Mouse (Mus musculus): ENCODE data around the gene Dst.

The Dst gene

DNA sequence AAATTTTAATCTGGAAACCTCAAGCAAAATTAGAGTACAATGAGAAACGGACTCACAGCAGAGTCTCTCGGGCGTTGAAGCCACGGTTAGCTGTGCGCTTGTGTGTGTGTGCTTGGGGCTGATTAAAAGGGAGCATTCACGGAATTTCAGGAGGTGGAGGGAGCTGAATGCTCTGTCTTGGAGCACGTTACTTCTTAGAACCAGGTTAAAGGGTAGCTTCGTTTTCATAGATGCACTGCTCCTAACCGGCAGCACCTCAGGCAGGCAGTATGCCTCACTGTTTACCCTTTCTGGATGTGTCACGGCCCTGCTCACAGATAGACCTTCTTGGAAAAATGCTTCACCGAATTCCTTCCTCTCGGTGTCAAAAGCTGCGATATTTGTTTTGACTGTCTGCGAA is 329.2 kb downstream of the Dst start:
- no peak for DNase-seq (ENCODE audit: low spot score)

DNA sequence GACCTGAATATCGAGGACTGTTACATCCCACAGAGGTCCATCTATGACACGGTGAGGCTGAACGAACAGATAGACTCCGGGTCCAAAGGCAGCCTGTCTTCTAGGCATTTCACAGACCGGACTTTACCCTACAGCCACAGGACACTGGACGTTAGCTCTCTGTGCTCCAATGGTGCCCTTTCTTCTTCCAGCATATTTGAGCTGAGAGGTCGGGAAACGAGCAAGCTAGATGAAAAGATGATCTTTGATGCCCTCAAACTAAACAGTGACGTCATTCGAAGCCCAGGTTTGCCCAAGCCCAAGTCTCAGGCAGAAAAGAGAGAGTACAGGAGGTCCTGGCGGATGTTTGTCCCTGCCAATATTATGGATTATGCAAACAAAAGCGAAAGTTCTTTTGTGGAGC is 329.7 kb downstream of the Dst start:
- no peak for DNase-seq (ENCODE audit: low spot score)

DNA sequence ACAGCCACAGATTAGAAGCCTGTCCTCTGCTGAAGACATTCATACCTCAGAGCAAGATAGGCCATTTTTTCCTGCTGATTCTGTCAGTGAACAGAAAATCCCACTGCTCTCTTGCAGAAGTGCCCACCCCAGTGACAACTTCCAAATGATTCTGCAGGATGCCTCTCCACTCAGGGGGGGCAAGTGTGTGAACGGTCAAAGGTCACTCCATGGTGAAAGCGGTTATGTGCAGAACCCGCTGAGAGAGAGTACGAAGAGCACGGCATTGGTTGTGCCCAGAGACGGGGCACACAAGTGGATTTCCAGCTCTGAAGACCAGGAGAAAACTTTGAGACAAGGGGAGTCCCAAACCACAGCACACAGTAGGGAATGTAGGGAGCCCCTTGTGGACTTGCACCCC is 330.2 kb downstream of the Dst start:
- DNase-seq (ENCODE audit: low spot score), result no peak

- no peak for DNase-seq (ENCODE audit: low spot score)
These were observed 336.7 kb downstream of the Dst start for GRCm38 (mm10) chr1:34244678-34245077.

GRCm38 (mm10) chr1:34245951-34246641 is 338.1 kb downstream of the Dst start:
- no peak for DNase-seq (ENCODE audit: low spot score)

- no peak for DNase-seq (ENCODE audit: low spot score)
These were observed 338.6 kb downstream of the Dst start for GRCm38 (mm10) chr1:34246642-34246987.

GRCm38 (mm10) chr1:34251137-34251536 is 343.1 kb downstream of the Dst start:
- no peak for DNase-seq (ENCODE audit: low spot score)

- no peak for DNase-seq (ENCODE audit: low spot score)
These were observed 344.2 kb downstream of the Dst start for GRCm38 (mm10) chr1:34252267-34252666.

- DNase-seq (ENCODE audit: low spot score), result no peak
These were observed 345.9 kb downstream of the Dst start for GRCm38 (mm10) chr1:34253876-34254275.

- no peak for DNase-seq (ENCODE audit: low spot score)
These were observed 351.9 kb downstream of the Dst start for GRCm38 (mm10) chr1:34259898-34260297.

DNA sequence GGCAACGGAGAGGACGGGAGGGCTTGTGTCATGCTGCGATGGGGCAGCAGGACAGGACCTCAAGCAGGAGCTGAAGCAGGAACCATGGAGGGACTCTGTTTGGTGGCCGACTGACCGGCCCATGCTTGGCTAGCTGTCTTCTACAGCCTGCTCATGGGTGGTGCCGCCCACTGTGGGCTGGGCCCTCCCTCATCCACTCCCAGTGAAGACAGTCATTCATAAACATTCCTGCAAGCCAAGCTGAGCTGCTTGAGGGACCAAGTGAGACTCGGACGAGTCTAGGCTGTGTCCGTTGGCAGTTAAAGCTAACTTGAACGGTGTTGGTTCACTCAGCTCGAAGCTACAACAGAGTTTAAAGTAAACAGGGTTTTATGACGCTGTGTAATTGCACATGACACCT is 353.0 kb downstream of the Dst start:
- DNase-seq (ENCODE audit: low spot score), result no peak

DNA sequence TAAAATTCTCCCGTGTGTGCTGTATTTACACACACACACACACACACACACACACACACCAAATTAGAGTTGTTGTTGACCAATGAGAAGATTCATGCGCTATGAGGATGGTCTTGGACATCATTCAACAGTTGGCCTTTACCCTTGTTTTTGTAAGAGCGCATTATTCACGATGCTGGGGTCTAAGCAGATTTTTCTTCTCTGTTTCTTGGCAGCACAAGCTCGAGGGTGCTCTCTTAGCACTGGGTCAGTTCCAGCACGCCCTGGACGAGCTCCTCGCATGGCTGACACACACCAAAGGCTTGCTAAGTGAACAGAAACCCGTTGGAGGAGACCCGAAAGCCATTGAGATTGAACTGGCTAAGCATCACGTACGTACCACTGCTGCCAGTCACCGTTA is 360.5 kb downstream of the Dst start:
- no peak for DNase-seq (ENCODE audit: low spot score)

DNA sequence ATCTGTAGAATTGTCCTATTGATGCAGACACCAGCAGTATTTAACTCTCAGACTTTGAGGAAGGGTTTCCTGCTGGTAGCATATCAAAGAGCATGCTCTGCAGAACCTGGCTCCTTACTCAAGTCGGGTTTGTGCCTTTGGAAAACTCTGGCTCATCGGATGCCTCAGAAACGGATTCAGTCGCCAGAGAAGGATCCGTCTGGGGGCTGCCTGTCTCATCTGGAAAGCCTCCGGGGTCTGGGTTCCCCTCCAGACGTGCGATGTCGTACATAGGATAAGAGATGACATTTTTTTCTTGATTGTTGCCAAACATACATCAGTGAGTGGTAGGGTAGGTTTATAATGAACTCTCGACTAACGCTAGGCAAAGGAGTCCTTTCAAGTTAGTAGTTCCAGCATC is 361.6 kb downstream of the Dst start:
- no peak for DNase-seq (ENCODE audit: low spot score)

DNA sequence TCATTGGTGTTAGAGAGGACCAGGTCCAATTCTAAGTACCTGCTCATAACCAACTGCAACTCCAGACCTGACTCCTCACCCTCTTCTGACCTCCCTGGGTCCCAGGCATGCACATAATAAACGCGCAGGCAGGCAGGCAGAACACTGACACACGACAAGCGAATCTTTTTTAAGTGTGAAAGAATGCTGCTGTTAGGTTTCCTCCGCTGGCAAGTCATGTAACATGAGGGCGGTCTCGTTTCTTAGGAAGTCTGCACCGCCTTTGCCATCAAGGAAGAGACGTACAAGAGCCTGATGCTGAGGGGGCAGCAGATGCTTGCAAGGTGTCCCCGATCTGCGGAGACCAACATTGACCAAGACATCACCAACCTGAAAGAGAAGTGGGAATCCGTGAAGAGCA is 365.9 kb downstream of the Dst start:
- DNase-seq (ENCODE audit: low spot score), result no peak

DNA sequence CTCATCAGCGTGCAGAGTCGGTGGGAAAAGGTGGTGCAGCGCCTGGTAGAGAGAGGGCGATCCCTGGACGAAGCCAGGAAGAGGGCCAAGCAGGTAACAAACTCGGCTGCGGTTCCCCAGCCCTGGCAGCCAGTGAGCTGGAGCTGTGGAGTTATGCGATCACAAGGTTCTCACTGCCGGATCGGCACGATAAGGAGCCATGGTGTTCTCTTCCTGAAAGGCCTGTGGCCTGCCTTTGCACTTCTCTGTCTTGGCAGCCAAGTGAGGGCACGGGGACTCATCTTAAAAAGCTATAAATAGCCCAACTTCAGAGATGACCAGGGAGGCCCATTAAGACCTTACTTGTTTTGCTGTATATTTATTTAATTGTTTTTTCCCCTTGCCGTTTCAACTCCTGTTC is 367.8 kb downstream of the Dst start:
- DNase-seq (ENCODE audit: low spot score), result no peak

DNA sequence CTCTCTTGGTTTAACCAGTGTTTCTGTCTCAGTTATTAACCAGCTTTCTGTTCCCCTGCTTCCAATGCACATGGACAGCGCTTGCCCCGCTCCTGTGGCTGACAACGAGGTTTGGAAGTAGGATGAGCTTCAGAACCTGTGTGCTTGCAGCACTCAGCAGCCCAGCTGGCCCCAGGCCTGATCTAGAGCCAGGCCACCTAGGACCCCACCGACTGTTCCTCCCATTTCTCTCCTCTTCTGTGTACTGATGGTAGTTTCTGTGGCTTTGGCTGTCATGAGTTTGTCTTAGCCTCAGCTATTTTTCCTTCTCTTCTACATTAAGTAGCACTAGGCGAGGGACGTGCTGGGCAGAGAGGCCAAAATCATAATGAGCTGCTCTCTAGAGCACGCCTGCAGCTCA is 368.7 kb downstream of the Dst start:
- DNase-seq (ENCODE audit: low spot score), result no peak

DNA sequence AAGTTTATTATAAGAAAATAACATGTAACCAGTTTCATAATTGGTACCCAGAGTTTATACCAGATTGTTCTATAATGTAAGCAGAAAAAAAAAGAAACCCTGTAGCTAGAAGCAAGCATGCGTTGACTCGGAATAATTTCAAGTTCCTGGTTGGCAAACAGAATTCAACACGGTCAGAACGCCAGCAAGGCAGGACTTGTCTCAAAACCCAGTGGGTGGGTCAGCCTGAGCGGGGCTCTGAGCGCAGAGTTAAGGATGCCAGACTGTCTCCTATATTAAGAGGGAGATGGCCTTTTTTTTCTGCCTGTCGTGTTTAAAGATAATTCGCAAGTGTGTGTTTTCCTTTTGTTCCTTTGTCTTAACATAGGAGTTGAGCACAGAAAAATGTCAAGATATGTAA is 369.2 kb downstream of the Dst start:
- no peak for DNase-seq (ENCODE audit: low spot score)

- DNase-seq (ENCODE audit: low spot score), result no peak
These were observed 375.5 kb downstream of the Dst start for GRCm38 (mm10) chr1:34283502-34283901.

- DNase-seq (ENCODE audit: low spot score), result no peak
These were observed 377.0 kb downstream of the Dst start for GRCm38 (mm10) chr1:34284979-34285378.

DNA sequence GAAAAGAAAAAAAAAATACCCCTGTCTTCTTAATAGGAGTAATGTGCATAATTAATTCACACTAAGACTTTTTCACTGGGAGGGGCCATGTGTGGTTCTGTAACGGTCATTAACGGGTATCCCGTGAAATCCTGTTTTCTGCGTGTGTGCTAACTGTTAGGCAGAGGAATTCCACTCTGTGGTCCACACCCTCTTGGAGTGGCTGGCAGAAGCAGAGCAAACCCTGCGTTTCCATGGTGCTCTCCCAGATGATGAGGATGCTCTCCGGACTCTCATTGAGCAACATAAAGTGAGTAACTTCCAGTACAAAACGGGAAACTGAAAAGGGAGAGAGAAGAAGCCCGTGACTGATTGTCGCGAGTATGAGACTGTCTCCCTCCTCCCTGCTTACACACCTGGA is 379.7 kb downstream of the Dst start:
- no peak for DNase-seq (ENCODE audit: low spot score)

- no peak for DNase-seq (ENCODE audit: low spot score)
These were observed 380.2 kb downstream of the Dst start for GRCm38 (mm10) chr1:34288181-34288580.

- DNase-seq (ENCODE audit: low spot score), result no peak
These were observed 380.9 kb downstream of the Dst start for GRCm38 (mm10) chr1:34288721-34289471.

DNA sequence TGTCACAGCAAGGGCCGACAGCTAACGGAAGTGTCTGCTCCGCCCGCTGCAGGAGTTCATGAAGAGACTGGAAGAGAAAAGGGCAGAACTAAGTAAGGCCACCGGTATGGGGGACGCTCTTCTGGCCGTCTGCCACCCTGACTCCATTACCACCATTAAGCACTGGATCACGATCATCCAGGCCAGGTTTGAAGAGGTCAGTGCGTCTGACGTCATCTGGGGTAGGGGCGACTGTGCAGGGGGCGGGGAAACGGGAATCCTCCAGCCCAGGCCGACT is 381.4 kb downstream of the Dst start:
- DNase-seq (ENCODE audit: low spot score), result no peak

DNA sequence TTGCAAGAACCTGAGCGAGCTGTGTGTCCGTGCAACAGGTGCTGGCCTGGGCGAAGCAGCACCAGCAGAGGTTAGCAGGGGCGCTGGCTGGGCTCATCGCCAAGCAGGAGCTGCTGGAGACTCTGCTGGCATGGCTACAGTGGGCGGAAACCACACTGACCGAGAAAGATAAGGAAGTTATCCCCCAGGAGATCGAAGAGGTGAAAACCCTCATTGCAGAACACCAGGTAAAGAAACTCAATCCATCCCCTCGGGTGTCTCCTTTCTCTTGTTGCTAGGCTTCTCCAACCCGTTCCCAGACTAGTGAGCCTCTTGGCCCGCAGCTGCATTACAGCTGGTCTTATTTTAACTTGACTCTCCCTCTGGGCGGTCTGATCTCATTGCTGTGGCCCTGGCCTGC is 382.3 kb downstream of the Dst start:
- no peak for DNase-seq (ENCODE audit: low spot score)
